Comparison of ENCODE assay signal across 11 mouse cellular contexts in genomic region chr9:91363011-91363730, GRCm38 (mm10). TPM values are rescaled to one million over a fixed set of nuclear protein-coding genes. Genes with fewer than 3 reads are reported as not detected.
DNase-seq lines count a peak whose midpoint lies in the region; ATAC-seq lines count a peak whose summit lies in the region.
"Had no signal": no experiment of that assay in that cellular context is flagged by ENCODE, and none has a peak within 500 bp of the region (broad histone marks: within the 10 kb centered on the region; RNA-seq: fewer than 3 reads in every experiment).

No protein-coding gene starts in this region.

- 5% methylated on average over 14 of the region's 14 CpGs for WGBS in forebrain, embryonic 14.5 days
- WGBS in midbrain, embryonic 13.5 days = 2% methylated on average over 14 of the region's 14 CpGs

- H3K9me3 ChIP-seq in forebrain, embryonic 14.5 days (replicated peaks; ENCODE audit: control insufficient read depth, low read length) = no peaks in the 10 kb centered on the region
- H3K9me3 ChIP-seq in midbrain, embryonic 13.5 days = no peaks in the 10 kb centered on the region

- peak; percentile 3 for DNase-seq in R1 (ENCODE audit: low read depth, low spot score)
- peak; percentile 36 to 55 for DNase-seq in cerebellum, postnatal 10 days
- DNase-seq in forebrain, embryonic 14.5 days (ENCODE audit: low spot score) = peak; percentile 44
- no peak for DNase-seq in gastrocnemius, postnatal 25 days
- DNase-seq in layer of hippocampus, adult 18-20 months (ENCODE audit: low spot score in 2 of 2) = no peak
- no peak for DNase-seq in left cerebral cortex, adult 18-20 months (ENCODE audit: low spot score in 2 of 2)
- no peak for DNase-seq in layer of hippocampus, adult 9-11 months
- DNase-seq: heart, postnatal 10 days had no signal

- peak overlapping the region; percentile 93 for H3K9ac ChIP-seq in forebrain, embryonic 14.5 days (ENCODE audit: low read length)
- H3K9ac ChIP-seq in midbrain, embryonic 13.5 days (replicated peaks) = peak overlapping the region; percentile 98

- H3K27ac ChIP-seq in forebrain, embryonic 14.5 days (ENCODE audit: low read depth, low read length) = peak overlapping the region; percentile 95
- peak overlapping the region; percentile 94 for H3K27ac ChIP-seq in midbrain, embryonic 13.5 days

- H3K4me1 ChIP-seq in forebrain, embryonic 14.5 days (ENCODE audit: control insufficient read depth, insufficient read depth, low read length) = no peaks in the 10 kb centered on the region
- peaks cover 13% of the 10 kb centered on the region for H3K4me1 ChIP-seq in midbrain, embryonic 13.5 days (replicated peaks)

- peak overlapping the region; percentile 60 for H3K4me3 ChIP-seq in forebrain, embryonic 14.5 days (ENCODE audit: low read depth, low read length)
- H3K4me3 ChIP-seq in midbrain, embryonic 13.5 days (replicated peaks) = peak overlapping the region; percentile 72

- peak overlapping the region; percentile 57 for H3K4me2 ChIP-seq in forebrain, embryonic 14.5 days (ENCODE audit: low read length)
- peak overlapping the region; percentile 55 for H3K4me2 ChIP-seq in midbrain, embryonic 13.5 days (replicated peaks)

- peaks cover 4% of the 10 kb centered on the region; the same call in 1 of the 2 replicates for H3K36me3 ChIP-seq in forebrain, embryonic 14.5 days (ENCODE audit: control insufficient read depth, insufficient read depth, low read length)
- no peaks in the 10 kb centered on the region for H3K36me3 ChIP-seq in midbrain, embryonic 13.5 days

- ATAC-seq in forebrain, embryonic 14.5 days = no peak
- no peak for ATAC-seq in midbrain, embryonic 13.5 days

- peaks cover 16% of the 10 kb centered on the region; the same call in 1 of the 2 replicates for H3K27me3 ChIP-seq in forebrain, embryonic 14.5 days (replicated peaks; ENCODE audit: control insufficient read depth, insufficient read depth, low read length)
- H3K27me3 ChIP-seq in midbrain, embryonic 13.5 days = peaks cover 46% of the 10 kb centered on the region

RNA-seq across cellular contexts. Expression of gene Zic4, which starts 1.0 kb away (rescaled TPM):
- 45.1 and 56.3 TPM in 2 replicates for polyA plus RNA-seq in forebrain, embryonic 14.5 days (2014; fragmentation: Nextera tagmentation; extraction: Ambion mirVana)
- 53.2 and 56.6 TPM in 2 replicates for polyA plus RNA-seq in midbrain, embryonic 13.5 days (2015; fragmentation: Nextera tagmentation; extraction: Ambion mirVana)
- not detected for total RNA-seq in gastrocnemius, postnatal 25 days (2021)
- total RNA-seq in layer of hippocampus, adult 18-20 months (2021) = 1 to 10 TPM; 1.4 to 4.1 TPM
- 1 to 10 TPM; 3.5 to 4.4 TPM for total RNA-seq in left cerebral cortex, adult 18-20 months (2021)
- total RNA-seq: heart, postnatal 10 days had no signal
- polyA plus RNA-seq: large intestine, adult 2 months; liver, embryonic 16.5 days had no signal

RNA-seq across cellular contexts. Expression of gene Zic1, which starts 2.4 kb away (rescaled TPM):
- 14.4 and 14.8 TPM in 2 replicates for polyA plus RNA-seq in forebrain, embryonic 14.5 days (2014; fragmentation: Nextera tagmentation; extraction: Ambion mirVana)
- polyA plus RNA-seq in midbrain, embryonic 13.5 days (2015; fragmentation: Nextera tagmentation; extraction: Ambion mirVana) = 14.8 and 16.4 TPM in 2 replicates
- 1 to 10 TPM in 1 of 2 experiments, under 1 TPM in 1; 0.08 to 1.9 TPM for total RNA-seq in gastrocnemius, postnatal 25 days (2021)
- total RNA-seq in layer of hippocampus, adult 18-20 months (2021) = 10 to 100 TPM; 10.1 to 10.3 TPM
- 10 to 100 TPM; 10.7 to 14.3 TPM for total RNA-seq in left cerebral cortex, adult 18-20 months (2021)
- polyA plus RNA-seq: large intestine, adult 2 months had no signal

Comparison
In these comparisons a context has a peak if more than half of its experiments do, and no peak if none do; other contexts are left out.
1. DNase-seq: peak in R1 (single experiment), cerebellum, postnatal 10 days (2 of 2) and forebrain, embryonic 14.5 days (single experiment); none in gastrocnemius, postnatal 25 days (single experiment), layer of hippocampus, adult 18-20 months (0 of 2), left cerebral cortex, adult 18-20 months (0 of 2) and layer of hippocampus, adult 9-11 months (single experiment).